Mouse (Mus musculus) cortical plate, adult 2 months (tissue): Measurements from ENCODE around the gene Rhbdd1. TPM values are rescaled to one million over a fixed set of nuclear protein-coding genes. Genes with fewer than 3 reads are reported as not detected.

Experiments used
- H3K27ac ChIP-seq: fragments of 200-500 bp; 2 replicates; pipeline ENCODE4 v1.5.1; 2012; ENCODE audit warnings: low read length, control low read depth, inconsistent platforms; ENCODE audit not compliant: insufficient read depth
- H3K4me1 ChIP-seq: fragments of 200-500 bp; 2 replicates; pipeline ENCODE4 v1.6.1; 2011; ENCODE audit warnings: low read length; ENCODE audit not compliant: control insufficient read depth, insufficient read depth
- H3K4me3 ChIP-seq: fragments of 200-500 bp; 2 replicates; pipeline ENCODE4 v1.5.1; 2011; ENCODE audit warnings: mild to moderate bottlenecking, low read length, control low read depth; ENCODE audit not compliant: insufficient read depth
- CTCF ChIP-seq: fragments of 200-500 bp; IDR thresholded peaks from 2 replicates; pipeline ENCODE4 v1.5.1; 2011; ENCODE audit warnings: mild to moderate bottlenecking, control low read depth, low read length; ENCODE audit not compliant: insufficient read depth; ENCODE audit errors: extremely low read depth
- POLR2A ChIP-seq: fragments of 200-500 bp; IDR thresholded peaks from 2 replicates; pipeline ENCODE4 v1.6.1; 2011; ENCODE audit warnings: mild to moderate bottlenecking, low read length, control low read depth; ENCODE audit not compliant: insufficient read depth; ENCODE audit errors: extremely low read depth
- polyA plus RNA-seq: library from polyadenylated mRNA; depleted of rRNA; stranded (reverse); fragments of >200 nt; gene quantifications from 2 replicates; pipeline ENCODE4 v1.2.3, GENCODE M21; 2012; rRNA removed

Gene Rhbdd1
- polyA plus RNA-seq, result 6.7 and 7.3 TPM in 2 replicates

DNA sequence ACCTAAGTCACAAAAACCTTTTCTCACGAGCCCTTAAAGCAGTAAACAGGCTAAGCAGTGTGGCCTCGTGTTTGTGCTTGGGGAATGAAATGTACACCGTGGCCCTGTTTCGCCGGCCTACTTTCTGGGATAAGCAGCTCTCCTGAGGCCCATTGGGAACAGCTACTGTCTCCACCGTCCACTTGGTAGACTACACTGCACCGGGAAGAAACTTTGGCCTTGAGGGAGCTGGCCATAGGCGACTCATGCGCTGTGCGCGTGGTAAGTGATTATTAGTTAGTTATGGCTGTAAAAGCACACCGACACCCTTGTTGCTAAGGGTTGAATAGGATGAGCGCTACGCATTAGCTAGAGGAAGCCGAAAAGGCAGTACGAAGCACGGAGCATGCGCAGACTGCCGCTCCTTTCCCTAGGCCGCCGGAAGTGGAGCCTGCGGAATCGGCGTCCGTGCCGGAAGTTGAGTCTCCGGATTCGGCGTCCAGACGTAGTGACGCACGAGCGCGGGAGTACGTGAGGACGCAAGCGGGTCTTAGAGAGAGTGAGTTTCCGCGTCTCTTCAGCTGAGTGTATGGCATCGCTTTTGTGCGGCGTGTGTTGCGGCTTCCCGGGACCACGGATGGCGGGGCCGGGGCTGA is at the start of gene Rhbdd1:
Rhbdd1 (plus strand) TSS at position 342 of the 635 bp plus-strand sequence.
- Histone ChIP-seq H3K4me1 (no peaks in the 10 kb centered on the region), H3K4me3 (peak within 1 kb of the TSS; percentile 46), H3K27ac (peak within 1 kb of the TSS; percentile 89)
- TF ChIP-seq POLR2A, result peak; percentile 94
- no peak for TF ChIP-seq CTCF

DNA sequence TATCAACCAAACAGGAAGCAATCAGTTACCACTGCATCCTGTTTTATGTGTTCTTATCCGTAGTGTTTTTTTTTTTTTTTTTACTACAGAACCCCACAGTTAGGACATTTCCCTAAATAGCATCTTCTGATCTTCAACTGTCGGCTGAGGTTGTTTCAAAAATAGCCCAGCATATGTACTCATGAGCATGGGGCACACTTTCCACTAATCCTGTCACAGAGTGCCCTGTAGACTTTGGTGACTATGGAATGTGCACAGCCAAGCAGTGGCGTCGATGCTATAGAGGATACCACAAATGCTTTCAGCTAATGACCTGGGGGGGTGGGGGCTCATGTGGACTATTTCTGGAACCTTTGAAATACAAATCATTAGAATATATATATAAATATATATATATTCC is 48.7 kb upstream of the Rhbdd1 start:
- TF ChIP-seq POLR2A (no peak), CTCF (no peak)

DNA sequence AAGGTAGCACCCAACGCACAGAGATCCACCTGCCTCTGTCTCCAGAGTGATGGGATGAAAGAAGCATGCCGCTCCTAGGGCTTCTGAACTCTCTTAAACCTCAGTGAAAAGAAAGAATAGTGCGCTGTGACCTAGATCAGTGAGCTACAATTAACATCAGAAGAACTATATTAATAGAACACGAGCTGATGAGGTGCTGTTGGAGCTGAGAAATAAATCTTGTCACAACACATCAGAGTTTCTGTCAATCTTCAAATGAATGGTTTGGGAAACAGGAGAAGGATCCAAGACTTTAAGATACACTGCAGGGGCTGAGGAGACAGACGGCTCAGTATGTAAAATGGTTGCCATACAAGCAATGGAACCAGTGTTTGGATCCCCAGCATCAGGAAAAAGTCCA is 44.0 kb upstream of the Rhbdd1 start:
- Histone ChIP-seq H3K27ac (no peak overlapping the region), H3K4me1 (0 out of 2 replicates have a peak, but pooled peaks cover 2% of the 10 kb centered on the region), H3K4me3 (no peak overlapping the region)
- TF ChIP-seq POLR2A (no peak), CTCF (no peak)

More for the DNA sequence above, 48.7 kb upstream of the Rhbdd1 start:
- H3K4me1 ChIP-seq, result no peaks in the 10 kb centered on the region
- H3K27ac ChIP-seq, result no peak overlapping the region
- H3K4me3 ChIP-seq, result no peak overlapping the region

DNA sequence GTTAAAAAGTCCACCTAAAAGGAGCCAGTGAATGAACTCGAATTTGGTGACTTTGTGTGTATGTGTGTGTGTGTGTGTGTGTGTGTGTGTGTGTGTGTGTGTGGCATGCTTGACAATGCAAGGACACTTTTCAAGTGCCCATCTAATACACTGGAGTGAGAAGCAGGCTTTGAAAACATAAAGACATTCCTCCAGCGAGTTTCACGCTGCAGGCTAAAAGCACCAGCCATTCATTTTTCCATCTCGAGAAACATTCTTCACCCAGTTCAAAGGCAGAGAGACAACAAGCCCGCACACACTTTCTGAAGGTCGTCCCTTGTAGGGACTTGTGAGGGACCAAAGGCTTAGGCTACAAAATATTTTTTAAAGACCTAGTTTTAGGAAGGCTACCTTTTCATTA is 42.7 kb upstream of the Rhbdd1 start:
- 0 out of 2 replicates have a peak, but pooled peaks cover 2% of the 10 kb centered on the region for H3K4me1 ChIP-seq
- TF ChIP-seq POLR2A (no peak), CTCF (no peak)
- H3K4me3 ChIP-seq, result no peak overlapping the region
- H3K27ac ChIP-seq, result no peak overlapping the region

DNA sequence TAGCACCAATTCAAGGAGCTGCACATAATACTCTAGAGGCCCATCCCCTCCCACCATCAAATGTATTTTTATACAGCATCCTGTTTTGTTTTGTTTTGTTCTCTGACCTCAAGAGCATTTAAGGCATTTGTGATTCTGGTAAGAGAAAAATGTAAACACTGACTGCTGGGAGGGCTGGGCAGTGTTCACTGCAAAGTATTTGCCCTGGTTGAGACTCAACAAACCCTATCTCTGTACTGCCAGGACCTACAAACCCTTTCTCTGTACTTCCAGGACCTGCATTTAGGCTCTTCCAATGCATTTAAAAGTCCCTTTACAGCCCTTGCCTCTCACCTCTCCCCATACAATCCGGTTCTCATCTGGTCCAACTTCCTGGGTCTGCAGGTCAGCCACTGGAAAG is 41.9 kb upstream of the Rhbdd1 start:
- TF ChIP-seq CTCF (no peak), POLR2A (no peak)
- Histone ChIP-seq H3K4me3 (no peak overlapping the region), H3K27ac (no peak overlapping the region), H3K4me1 (0 out of 2 replicates have a peak, but pooled peaks cover 2% of the 10 kb centered on the region)

DNA sequence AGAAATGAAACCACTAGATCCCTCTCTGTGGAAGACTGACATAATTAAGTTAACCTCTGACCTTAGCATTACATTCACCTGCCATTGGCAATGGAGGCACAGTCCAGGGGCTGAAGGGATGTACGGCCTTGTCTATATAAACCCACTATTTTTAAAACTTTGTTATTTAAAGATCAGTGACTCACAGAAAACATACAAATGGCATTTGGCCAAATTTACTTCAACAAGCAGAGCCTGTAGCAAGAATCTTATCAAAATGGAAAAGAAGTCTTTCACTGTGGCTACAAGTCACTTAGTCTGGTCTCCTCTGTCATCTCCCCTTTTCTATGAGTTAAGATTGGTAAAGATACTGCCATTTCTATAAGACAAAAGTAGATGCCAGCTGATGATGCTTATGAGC is 36.5 kb upstream of the Rhbdd1 start:
- Histone ChIP-seq H3K27ac (no peak overlapping the region), H3K4me3 (no peak overlapping the region), H3K4me1 (peaks cover 7% of the 10 kb centered on the region; the same call in 1 of the 2 replicates)
- TF ChIP-seq CTCF, result no peak
- no peak for TF ChIP-seq POLR2A

DNA sequence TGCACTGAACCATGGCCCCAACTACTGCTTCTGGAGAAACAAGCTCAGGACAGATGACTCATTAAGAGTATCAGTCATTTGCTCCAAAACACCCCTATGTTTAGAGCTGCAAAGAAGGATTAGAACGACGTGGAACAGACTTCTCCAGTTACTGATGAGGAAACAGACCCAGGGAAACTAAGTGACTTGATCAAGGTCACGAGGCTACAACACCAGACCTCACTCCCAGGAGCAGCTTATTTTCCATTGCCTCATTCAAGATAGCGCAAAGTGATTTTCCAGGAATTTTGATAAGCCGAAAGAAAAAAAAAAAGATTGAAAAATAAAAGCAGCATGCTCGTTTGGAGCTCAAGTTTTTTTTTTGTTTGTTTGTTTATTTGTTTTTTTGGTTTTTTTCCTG is 34.4 kb upstream of the Rhbdd1 start:
- no peak for TF ChIP-seq POLR2A
- TF ChIP-seq CTCF, result no peak
- peaks cover 7% of the 10 kb centered on the region; the same call in 1 of the 2 replicates for H3K4me1 ChIP-seq
- no peak overlapping the region for H3K4me3 ChIP-seq
- H3K27ac ChIP-seq, result no peak overlapping the region

DNA sequence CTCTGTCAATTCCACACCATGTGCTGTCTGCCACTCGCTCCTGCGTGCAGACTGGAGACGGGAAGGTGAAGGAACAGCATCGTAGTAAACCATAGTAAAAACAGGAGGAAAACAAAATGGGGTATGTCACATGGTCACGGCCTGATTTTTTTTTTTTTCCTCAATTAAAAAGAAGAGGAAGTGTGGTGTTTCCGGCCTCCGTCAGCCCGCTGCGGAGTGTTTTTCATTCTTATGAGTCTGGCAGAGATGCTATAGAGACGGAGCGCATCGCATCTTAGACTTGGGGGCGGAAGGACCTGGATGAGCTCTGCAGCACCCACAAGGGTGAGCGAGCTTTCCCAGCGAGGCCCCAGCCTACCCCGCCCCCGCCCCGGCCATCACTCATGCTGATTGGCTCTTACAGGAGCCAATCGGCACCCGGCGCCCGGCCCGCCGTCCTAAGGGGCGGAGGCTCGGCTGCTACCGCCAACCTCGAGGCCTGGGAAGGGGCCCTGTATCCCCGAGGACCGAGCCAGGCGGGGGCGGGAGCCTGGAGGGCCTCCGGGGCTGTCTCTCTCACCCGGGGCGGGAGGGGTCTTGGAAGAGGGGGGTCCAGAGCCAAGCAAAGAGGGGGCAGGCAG is 33.1 kb upstream of the Rhbdd1 start:
- Histone ChIP-seq H3K4me1 (peaks cover 9% of the 10 kb centered on the region; the same call in 1 of the 2 replicates), H3K4me3 (peak overlapping the region; percentile 58), H3K27ac (peak overlapping the region; percentile 89)
- TF ChIP-seq POLR2A, result peak; percentile 72
- TF ChIP-seq CTCF, result no peak

DNA sequence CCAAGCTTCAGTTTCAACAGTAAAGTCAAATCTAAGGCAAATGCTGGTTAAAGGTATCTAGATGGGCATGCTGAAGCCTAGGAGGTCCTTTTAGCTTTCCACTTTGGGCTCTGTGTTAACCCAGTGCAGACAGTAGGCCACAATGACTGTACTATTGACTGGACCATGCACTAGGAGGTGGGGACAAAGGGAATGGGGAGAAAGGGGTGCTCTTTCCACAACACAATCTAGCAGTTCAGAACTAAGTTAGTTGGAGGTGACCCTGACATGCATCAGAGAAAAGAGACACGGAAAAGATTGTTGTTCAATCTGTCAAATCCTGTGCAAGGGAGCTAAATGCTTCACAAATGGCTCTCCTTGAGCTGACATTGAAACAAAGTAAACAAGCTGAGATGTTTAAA is 32.4 kb upstream of the Rhbdd1 start:
- peak overlapping the region; percentile 58 for H3K4me3 ChIP-seq
- H3K4me1 ChIP-seq, result peaks cover 9% of the 10 kb centered on the region; the same call in 1 of the 2 replicates
- TF ChIP-seq POLR2A (no peak), CTCF (no peak)
- H3K27ac ChIP-seq, result peak overlapping the region; percentile 89

DNA sequence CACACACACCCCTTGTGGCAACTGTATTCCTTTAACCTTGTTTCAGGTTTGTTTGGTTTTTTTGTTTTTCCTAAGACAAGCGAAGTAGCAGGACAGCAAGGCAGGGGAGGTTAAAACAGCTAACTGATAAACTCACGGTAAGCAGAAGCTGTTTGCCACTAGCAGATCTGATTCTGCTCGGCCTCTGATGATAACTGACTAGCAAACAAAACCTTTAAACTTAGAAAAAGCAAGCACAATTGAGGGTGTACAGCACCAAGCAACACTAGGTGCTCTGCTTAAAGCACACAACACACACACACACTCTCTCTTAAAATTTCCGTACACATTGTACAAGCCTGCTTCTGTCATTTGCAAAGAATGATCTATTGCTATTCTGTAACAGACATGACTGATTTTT is 31.8 kb upstream of the Rhbdd1 start:
- peak overlapping the region; percentile 89; the same call in 1 of the 2 replicates for H3K27ac ChIP-seq
- TF ChIP-seq POLR2A, result no peak
- no peak for TF ChIP-seq CTCF
- H3K4me1 ChIP-seq, result peaks cover 9% of the 10 kb centered on the region
- H3K4me3 ChIP-seq, result peak overlapping the region; percentile 58
